Mouse (Mus musculus) G1E-ER4 (cell line): ENCODE results near the gene Hspb11. TPM values are rescaled to one million over a fixed set of nuclear protein-coding genes. Genes with fewer than 3 reads are reported as not detected.

Experiments used
- GATA1 ChIP-seq: IDR thresholded peaks from one replicate; pipeline ENCODE4 v1.8.0; 2012; ENCODE audit warnings: low read length, inconsistent platforms
- polyA plus RNA-seq: library from polyadenylated mRNA; stranded (reverse); fragments of >175 nt; gene quantifications from 2 replicates; pipeline ENCODE4 v1.2.3, GENCODE M21; 2012

The Hspb11 gene
- polyA plus RNA-seq, 1 experiment, result 9.6 TPM

- TF ChIP-seq GATA1, result no peak
Observed at GRCm38 (mm10) chr4:107287517-107287916, 34.1 kb downstream of the Hspb11 start.

GRCm38 (mm10) chr4:107291611-107292272 is 38.3 kb downstream of the Hspb11 start:
- TF ChIP-seq GATA1, result no peak

- TF ChIP-seq GATA1, result no peak
Observed at GRCm38 (mm10) chr4:107292273-107292662, 38.9 kb downstream of the Hspb11 start.

DNA sequence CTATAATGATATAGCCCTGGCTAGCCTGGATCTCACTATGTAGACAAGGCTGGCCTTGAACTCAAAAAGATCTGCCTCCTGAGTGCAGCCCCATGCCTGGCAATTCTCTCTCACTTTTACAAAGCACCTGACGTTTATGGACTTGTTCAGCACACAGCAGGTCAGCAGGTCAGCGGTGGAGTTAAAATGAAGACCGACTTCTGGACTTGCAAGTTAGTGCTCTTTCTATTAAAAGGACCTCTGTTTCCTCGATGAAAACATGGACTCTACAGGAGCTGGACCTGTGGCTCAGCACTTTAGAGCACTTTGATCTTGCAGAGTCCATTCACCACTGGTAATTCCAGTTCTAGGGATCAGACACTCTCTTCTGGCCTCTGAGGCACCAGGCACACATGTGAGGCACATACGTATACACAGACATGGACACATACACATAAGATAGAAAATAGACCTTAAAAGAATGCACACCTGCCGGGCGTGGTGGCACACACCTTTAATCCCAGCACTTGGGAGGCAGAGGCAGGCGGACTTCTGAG is 44.7 kb downstream of the Hspb11 start:
- no peak for TF ChIP-seq GATA1

DNA sequence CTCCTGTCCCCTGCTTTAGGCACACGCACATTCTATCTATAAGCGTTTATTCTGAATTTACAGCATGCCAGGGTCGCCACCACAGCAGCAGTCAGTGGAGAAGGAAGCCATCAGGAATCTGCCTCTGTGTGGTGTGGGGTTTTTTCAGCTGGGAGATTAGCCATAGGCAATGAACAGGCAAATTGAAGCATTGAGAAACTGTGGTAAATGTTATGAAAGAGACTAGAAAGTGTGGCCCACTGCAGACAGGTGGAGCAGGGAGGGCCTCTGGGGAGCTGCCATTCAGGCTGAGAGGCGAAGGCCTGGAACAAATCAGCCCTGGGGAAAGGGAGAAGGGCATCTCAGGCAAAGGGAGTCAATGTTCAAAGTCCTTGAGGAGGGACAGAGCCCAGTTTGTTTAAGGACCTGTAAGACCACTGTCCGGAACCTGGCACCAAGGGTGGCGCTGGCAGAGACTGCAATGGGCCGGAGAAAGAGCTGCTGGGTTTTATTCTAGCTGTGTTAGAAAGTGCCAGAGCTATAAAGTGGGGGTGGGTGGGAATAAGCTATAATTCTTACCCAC is 46.5 kb downstream of the Hspb11 start:
- TF ChIP-seq GATA1, result no peak

DNA sequence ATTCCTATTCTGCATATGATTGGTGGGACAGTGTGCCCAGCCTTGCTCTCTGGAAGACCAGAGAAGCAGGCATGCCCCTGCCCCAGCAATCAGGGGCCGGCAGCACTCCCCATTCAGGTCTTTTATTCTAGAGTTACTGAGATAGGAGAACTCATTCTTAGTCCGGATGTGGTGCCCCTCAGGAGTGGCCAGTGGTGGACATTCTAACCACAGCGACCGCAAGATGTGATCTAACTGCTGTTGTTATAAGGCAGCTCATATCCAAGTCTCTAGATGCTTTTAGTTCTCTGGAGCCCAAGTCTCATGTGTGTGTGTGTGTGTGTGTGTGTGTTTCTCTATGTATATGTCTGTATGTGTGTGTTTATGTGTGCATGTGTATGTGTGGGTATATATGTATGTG is 47.0 kb downstream of the Hspb11 start:
- no peak for TF ChIP-seq GATA1

- no peak for TF ChIP-seq GATA1
Observed at GRCm38 (mm10) chr4:107300902-107301555, 47.6 kb downstream of the Hspb11 start.

DNA sequence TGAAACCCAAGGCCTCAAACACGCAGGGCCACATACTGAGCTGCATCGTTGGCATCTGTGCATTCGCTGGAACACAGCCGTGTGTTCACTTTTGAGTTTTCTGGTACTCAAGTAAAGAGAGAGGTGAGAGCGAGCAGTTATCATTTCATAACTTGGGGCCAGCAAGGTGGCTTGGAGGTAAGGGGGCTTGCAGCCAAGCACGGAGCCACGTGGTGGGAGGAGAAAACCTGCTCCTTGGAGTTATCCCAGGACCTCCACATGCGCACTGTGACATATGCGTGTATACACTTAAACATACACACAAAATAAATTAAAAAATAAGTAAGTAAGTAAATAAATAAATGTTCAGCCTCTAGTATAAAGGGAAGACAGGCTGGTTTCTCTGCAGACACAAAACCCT is 48.8 kb downstream of the Hspb11 start:
- no peak for TF ChIP-seq GATA1

- no peak for TF ChIP-seq GATA1
Observed at GRCm38 (mm10) chr4:107302832-107303231, 49.4 kb downstream of the Hspb11 start.

GRCm38 (mm10) chr4:107303531-107303930 is 50.1 kb downstream of the Hspb11 start:
- no peak for TF ChIP-seq GATA1

DNA sequence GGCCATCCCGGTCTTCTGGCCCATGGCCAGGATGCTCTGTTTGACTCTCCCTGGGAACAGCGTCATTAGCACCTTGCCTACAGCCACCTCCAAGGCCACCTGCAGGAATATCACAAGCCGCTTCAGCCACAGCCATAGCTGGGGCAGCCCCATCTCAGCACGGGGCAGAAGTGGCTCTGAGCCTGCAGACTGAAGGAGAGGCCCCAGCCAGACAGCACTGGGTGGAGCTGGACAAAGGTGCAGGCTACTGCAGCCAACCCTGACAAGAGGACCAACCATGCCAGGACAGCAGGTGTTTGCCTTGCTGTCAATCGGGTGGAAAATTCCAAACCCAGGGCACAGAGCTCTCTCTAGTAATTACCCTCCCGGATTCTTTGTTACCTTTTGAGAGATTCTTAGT is 53.6 kb downstream of the Hspb11 start, which contains the start of gene Dio1:
Gene Dio1 (minus strand): TSS at position 204 of the 400 bp plus-strand sequence.
- TF ChIP-seq GATA1, result no peak

GRCm38 (mm10) chr4:107313690-107314478 is 60.5 kb downstream of the Hspb11 start, which contains the start of gene Yipf1:
Yipf1 (plus strand) TSS chr4:107314363.
- TF ChIP-seq GATA1, result no peak

DNA sequence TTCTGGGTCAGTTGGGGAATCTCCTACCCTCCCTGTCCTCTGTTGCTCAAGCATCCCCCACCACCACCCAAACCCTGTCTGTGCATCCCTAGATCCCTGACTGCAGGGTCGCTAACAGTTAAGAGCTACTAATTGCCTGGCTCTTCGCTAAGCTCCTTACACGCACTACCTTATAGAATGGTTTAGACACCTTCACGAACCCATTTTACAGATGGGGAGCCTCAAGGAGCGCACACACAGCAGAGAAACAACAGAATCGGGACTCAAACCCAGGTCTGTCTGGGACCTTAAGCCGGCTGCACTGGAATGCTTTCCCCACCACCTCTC is 61.0 kb downstream of the Hspb11 start:
- no peak for TF ChIP-seq GATA1

DNA sequence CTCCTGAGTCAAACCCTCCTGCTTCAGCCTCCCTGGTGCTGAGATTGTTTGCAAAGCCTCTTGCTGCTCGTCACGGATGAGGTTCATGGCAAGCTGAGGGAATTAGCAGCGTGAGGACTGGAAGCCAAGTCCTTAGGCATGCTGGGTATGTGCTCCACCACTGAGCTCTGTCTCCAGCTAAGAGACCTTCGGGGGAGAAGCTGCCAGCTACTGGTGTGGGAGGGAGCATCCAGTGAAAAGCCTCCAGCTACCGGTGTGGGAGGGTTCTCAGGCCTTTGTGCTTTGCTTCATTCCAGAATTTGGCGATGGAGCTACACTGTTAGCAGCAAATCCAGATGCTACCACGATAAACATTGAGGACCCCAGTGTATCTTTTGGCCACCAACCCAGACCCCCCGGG is 65.3 kb downstream of the Hspb11 start:
- no peak for TF ChIP-seq GATA1

DNA sequence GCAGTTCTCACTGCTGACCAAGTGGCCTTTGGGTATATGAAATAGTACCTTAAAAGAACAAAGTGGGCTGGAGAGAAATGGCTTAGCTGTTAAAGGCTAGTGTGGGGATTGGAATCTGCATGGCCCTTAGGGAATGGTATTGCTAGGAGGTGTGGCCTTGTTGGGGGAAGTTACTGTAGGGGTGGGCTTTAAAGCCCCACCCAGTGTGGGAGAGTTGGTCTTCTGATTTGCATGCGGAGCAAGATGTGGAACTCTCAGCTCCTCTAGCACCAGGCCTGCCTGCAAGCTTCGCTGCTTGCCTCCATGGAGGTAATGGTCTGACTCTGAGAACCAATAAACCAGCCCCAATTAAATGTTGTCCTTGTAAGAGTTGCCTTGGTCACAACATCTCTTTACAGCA is 67.6 kb downstream of the Hspb11 start:
- TF ChIP-seq GATA1, result no peak

- TF ChIP-seq GATA1, result no peak
Observed at GRCm38 (mm10) chr4:107323113-107323512, 69.7 kb downstream of the Hspb11 start.
